In genomic region chr11:6894911-6895785, GRCm38 (mm10) we compare ENCODE assay signal across 10 mouse cellular contexts. TPM values are rescaled to one million over a fixed set of nuclear protein-coding genes. Genes with fewer than 3 reads are reported as not detected.
DNase-seq lines count a peak whose midpoint lies in the region; ATAC-seq lines count a peak whose summit lies in the region.
"Had no signal": no experiment of that assay in that cellular context is flagged by ENCODE, and none has a peak within 500 bp of the region (broad histone marks: within the 10 kb centered on the region; RNA-seq: fewer than 3 reads in every experiment).

No protein-coding gene starts in this region.

- DNase-seq in liver, embryonic 11.5 days (ENCODE audit: low spot score): no peak
- DNase-seq in cerebellum, adult 11-12 months: peak; percentile 84
- DNase-seq in urinary bladder, postnatal 14 days (ENCODE audit: low spot score): no peak
- DNase-seq in spleen, postnatal 14 days (ENCODE audit: low spot score in 2 of 2): no peak
- no peak for DNase-seq in urinary bladder, adult 18-20 months (ENCODE audit: low spot score in 2 of 2)
- DNase-seq: midbrain, embryonic 14.5 days had no signal

- no peaks in the 10 kb centered on the region; the same call in 1 of the 2 replicates for H3K4me1 ChIP-seq in liver, embryonic 11.5 days (replicated peaks; ENCODE audit: control insufficient read depth, insufficient read depth, low read length)
- H3K4me1 ChIP-seq in liver, embryonic 12.5 days: no peaks in the 10 kb centered on the region; the same call in 1 of the 2 replicates
- no peaks in the 10 kb centered on the region for H3K4me1 ChIP-seq in intestine, embryonic 15.5 days (replicated peaks)
- no peaks in the 10 kb centered on the region for H3K4me1 ChIP-seq in liver, embryonic 16.5 days (ENCODE audit: control insufficient read depth, low read depth, low read length)
- H3K4me1 ChIP-seq: heart, embryonic 12.5 days had no signal

- no peaks in the 10 kb centered on the region for H3K27me3 ChIP-seq in liver, embryonic 11.5 days (replicated peaks; ENCODE audit: control insufficient read depth, insufficient read depth, low read length)
- H3K27me3 ChIP-seq in liver, embryonic 12.5 days (replicated peaks): no peaks in the 10 kb centered on the region
- H3K27me3 ChIP-seq in intestine, embryonic 15.5 days (replicated peaks): no peaks in the 10 kb centered on the region
- H3K27me3 ChIP-seq in liver, embryonic 16.5 days (ENCODE audit: control insufficient read depth, insufficient read depth, low read depth, low read length): no peaks in the 10 kb centered on the region
- H3K27me3 ChIP-seq: heart, embryonic 12.5 days had no signal

- H3K36me3 ChIP-seq in liver, embryonic 11.5 days (ENCODE audit: control insufficient read depth, insufficient read depth, low read length): no peaks in the 10 kb centered on the region
- no peaks in the 10 kb centered on the region for H3K36me3 ChIP-seq in liver, embryonic 12.5 days
- H3K36me3 ChIP-seq in intestine, embryonic 15.5 days: no peaks in the 10 kb centered on the region
- H3K36me3 ChIP-seq in liver, embryonic 16.5 days (ENCODE audit: control insufficient read depth, insufficient read depth): no peaks in the 10 kb centered on the region
- H3K36me3 ChIP-seq: heart, embryonic 12.5 days had no signal

- WGBS in liver, embryonic 11.5 days: 46% methylated on average over 7 of the region's 7 CpGs
- WGBS in liver, embryonic 12.5 days (ENCODE audit: insufficient replicate concordance): 40% methylated on average over 7 of the region's 7 CpGs
- WGBS in intestine, embryonic 15.5 days: 32% methylated on average over 7 of the region's 7 CpGs
- WGBS in liver, embryonic 16.5 days (ENCODE audit: insufficient replicate concordance): 46% methylated on average over 7 of the region's 7 CpGs

- no peak overlapping the region for H3K4me3 ChIP-seq in liver, embryonic 11.5 days (ENCODE audit: low read depth, low read length)
- no peak overlapping the region for H3K4me3 ChIP-seq in liver, embryonic 12.5 days
- H3K4me3 ChIP-seq in intestine, embryonic 15.5 days (replicated peaks): no peak overlapping the region
- no peak overlapping the region for H3K4me3 ChIP-seq in liver, embryonic 16.5 days (ENCODE audit: low read depth, low read length)
- H3K4me3 ChIP-seq: heart, embryonic 12.5 days had no signal

- 0 out of 2 replicates have a peak, but pooled peaks have one; percentile 20 for ATAC-seq in liver, embryonic 11.5 days (replicated peaks; ENCODE audit: low FRiP score)
- ATAC-seq in liver, embryonic 12.5 days: no peak
- ATAC-seq in intestine, embryonic 15.5 days: peak; percentile 82
- ATAC-seq in liver, embryonic 16.5 days (ENCODE audit: low read depth): 0 out of 2 replicates have a peak, but pooled peaks have one; percentile 9

- no peak overlapping the region for H3K27ac ChIP-seq in liver, embryonic 11.5 days (ENCODE audit: low read depth, low read length)
- no peak overlapping the region for H3K27ac ChIP-seq in liver, embryonic 12.5 days
- no peak overlapping the region for H3K27ac ChIP-seq in intestine, embryonic 15.5 days
- H3K27ac ChIP-seq in liver, embryonic 16.5 days (ENCODE audit: low read length): no peak overlapping the region

- H3K9ac ChIP-seq in liver, embryonic 11.5 days (ENCODE audit: low read depth, low read length): no peak overlapping the region
- no peak overlapping the region for H3K9ac ChIP-seq in liver, embryonic 12.5 days
- H3K9ac ChIP-seq in intestine, embryonic 15.5 days: no peak overlapping the region
- H3K9ac ChIP-seq in liver, embryonic 16.5 days (ENCODE audit: low read depth, low read length): no peak overlapping the region
- H3K9ac ChIP-seq: heart, embryonic 12.5 days had no signal

- H3K9me3 ChIP-seq in liver, embryonic 11.5 days (ENCODE audit: control insufficient read depth, low read length): no peaks in the 10 kb centered on the region
- no peaks in the 10 kb centered on the region for H3K9me3 ChIP-seq in liver, embryonic 12.5 days (replicated peaks)
- H3K9me3 ChIP-seq in intestine, embryonic 15.5 days: no peaks in the 10 kb centered on the region
- no peaks in the 10 kb centered on the region for H3K9me3 ChIP-seq in liver, embryonic 16.5 days (replicated peaks; ENCODE audit: control insufficient read depth, low read length)
- H3K9me3 ChIP-seq: heart, embryonic 12.5 days had no signal

- H3K4me2 ChIP-seq in liver, embryonic 11.5 days: no peak overlapping the region
- no peak overlapping the region for H3K4me2 ChIP-seq in liver, embryonic 12.5 days
- H3K4me2 ChIP-seq in intestine, embryonic 15.5 days (replicated peaks): no peak overlapping the region
- no peak overlapping the region for H3K4me2 ChIP-seq in liver, embryonic 16.5 days (ENCODE audit: low read depth, low read length)
- H3K4me2 ChIP-seq: heart, embryonic 12.5 days had no signal

RNA-seq across cellular contexts. Expression of gene Gm11983, which starts 57.7 kb away (rescaled TPM):
- polyA plus RNA-seq in liver, embryonic 11.5 days (2014; fragmentation: Nextera tagmentation; extraction: Ambion mirVana): not detected in 2 replicates
- not detected in 2 replicates for polyA plus RNA-seq in liver, embryonic 12.5 days (2016; fragmentation: Nextera tagmentation; extraction: Ambion mirVana)
- not detected in 2 replicates for polyA plus RNA-seq in intestine, embryonic 15.5 days (2015; fragmentation: Nextera tagmentation; extraction: Ambion mirVana)
- not detected in 2 replicates for polyA plus RNA-seq in liver, embryonic 16.5 days (2015; fragmentation: Nextera tagmentation; extraction: Ambion mirVana)
- polyA plus RNA-seq: heart, embryonic 12.5 days; midbrain, embryonic 14.5 days had no signal
